Mouse (Mus musculus) E14TG2a.4 (cell line): ENCODE results near the gene Ptov1.

Experiments used
- CTCF ChIP-seq: conservative IDR thresholded peaks from 2 replicates; pipeline ENCODE4 v1.5.1; 2014; ENCODE audit warnings: low read length
- NANOG ChIP-seq: IDR thresholded peaks from 2 replicates; pipeline ENCODE4 v1.6.1; 2014; ENCODE audit warnings: borderline replicate concordance, low read length, mixed read lengths
- POU5F1 ChIP-seq: IDR thresholded peaks from 2 replicates; pipeline ENCODE4 v1.6.1; 2014; ENCODE audit warnings: low read length, borderline replicate concordance

- TF ChIP-seq CTCF: no peak
- TF ChIP-seq POU5F1: no peak
- no peak for TF ChIP-seq NANOG
Observed at GRCm38 (mm10) chr7:44892276-44892921, 22.8 kb upstream of the Ptov1 start, which contains the start of gene Med25.
